Mouse (Mus musculus): ENCODE measurements around the gene Cygb. TPM values are rescaled to one million over a fixed set of nuclear protein-coding genes. Genes with fewer than 3 reads are reported as not detected.
"Not testable (repeated sequence)": the region's sequence is repeated elsewhere in the genome, so short reads cannot be mapped to it uniquely, and the experiment has no call there.

Gene Cygb
- total and polyA plus RNA-seq, 2 experiments from 2014 or later = 21.1 to 38.8 TPM

DNA sequence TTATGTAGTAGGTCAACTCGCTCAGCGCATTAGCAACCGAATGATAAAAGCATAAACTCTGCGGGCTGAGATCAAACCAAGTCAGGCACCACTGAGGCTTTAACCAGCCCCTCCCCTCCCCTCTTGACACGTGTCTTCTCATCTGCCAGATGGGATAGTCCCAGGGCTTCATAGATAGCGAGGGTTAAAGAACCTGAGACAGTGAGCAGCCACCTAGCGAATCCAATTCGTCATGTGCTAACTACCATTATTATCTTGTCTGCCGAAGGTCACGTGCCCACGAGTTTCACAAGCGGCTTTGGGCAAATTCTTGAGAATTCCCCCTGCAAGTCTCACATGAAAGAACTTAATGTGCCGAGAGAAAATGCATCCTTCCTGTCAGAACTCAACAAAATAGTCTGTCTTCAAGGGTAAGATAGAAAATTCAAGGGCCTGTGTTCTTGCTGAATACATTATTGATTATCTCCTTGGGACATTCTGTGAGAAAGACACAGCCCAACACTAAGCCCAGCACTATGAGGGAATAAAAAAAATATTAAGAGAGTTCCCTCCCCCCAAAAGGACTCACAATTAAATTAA lies 15.8 kb upstream of the Cygb start:
- WGBS = 60% methylated on average over 13 of the region's 13 CpGs
- ATAC-seq (ENCODE audit: insufficient read depth, low read depth) = no peak
- Histone ChIP-seq H3K27me3 (ENCODE audit: control insufficient read depth, insufficient read depth, low read length) (no peaks in the 10 kb centered on the region), H3K4me3 (ENCODE audit: low read depth, low read length) (no peak overlapping the region), H3K4me1 (ENCODE audit: control insufficient read depth, insufficient read depth) (peaks cover 23% of the 10 kb centered on the region), H3K9ac (replicated peaks; ENCODE audit: low read depth, low read length) (no peak overlapping the region), H3K9me3 (replicated peaks; ENCODE audit: control insufficient read depth, low read length) (no peaks in the 10 kb centered on the region), H3K4me2 (ENCODE audit: low read depth, low read length) (no peak overlapping the region), H3K36me3 (replicated peaks; ENCODE audit: control insufficient read depth, insufficient read depth, low read length) (peaks cover 22% of the 10 kb centered on the region), H3K27ac (ENCODE audit: low read depth) (no peak overlapping the region)
- TF ChIP-seq CTCF (IDR thresholded peaks at IDR 0.05; ENCODE audit: low read depth) (no peak), EP300 (IDR thresholded peaks at IDR 0.05; ENCODE audit: low read depth) (no peak)
- no peak for DNase-seq (ENCODE audit: low spot score)

DNA sequence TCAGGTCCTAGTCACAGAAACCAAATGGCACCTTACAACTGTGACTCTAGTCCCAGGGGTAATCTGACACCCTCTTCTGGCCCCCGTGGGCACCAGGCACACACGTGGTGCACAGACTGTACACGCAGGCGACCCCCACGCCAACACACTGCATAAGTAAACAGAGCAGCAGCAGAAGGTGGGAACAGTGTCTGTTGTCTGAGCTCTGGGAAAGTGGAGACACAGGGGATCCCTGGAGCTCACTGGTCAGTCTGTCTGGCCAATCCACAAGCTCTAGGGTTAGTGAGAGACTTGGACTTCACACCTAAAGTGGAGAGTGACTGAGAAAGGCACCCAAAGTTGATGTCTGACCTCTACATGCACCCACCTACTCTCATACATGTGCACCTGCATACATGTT lies 15.2 kb upstream of the Cygb start:
- H3K4me3 ChIP-seq (ENCODE audit: low read depth, low read length) = no peak overlapping the region
- H3K4me1 ChIP-seq (ENCODE audit: control insufficient read depth, insufficient read depth) = peaks cover 17% of the 10 kb centered on the region
- no peak overlapping the region for H3K9ac ChIP-seq (replicated peaks; ENCODE audit: low read depth, low read length)
- H3K4me2 ChIP-seq (ENCODE audit: low read depth, low read length) = no peak overlapping the region
- TF ChIP-seq CTCF (IDR thresholded peaks at IDR 0.05; ENCODE audit: low read depth) (no peak), EP300 (IDR thresholded peaks at IDR 0.05; ENCODE audit: low read depth) (no peak)
- no peak for DNase-seq (ENCODE audit: low spot score)
- H3K27ac ChIP-seq (ENCODE audit: low read depth) = no peak overlapping the region
- whole genome bisulfite sequencing = 29% methylated on average over 5 of the region's 5 CpGs
- H3K9me3 ChIP-seq (replicated peaks; ENCODE audit: control insufficient read depth, low read length) = no peaks in the 10 kb centered on the region
- no peaks in the 10 kb centered on the region for H3K27me3 ChIP-seq (ENCODE audit: control insufficient read depth, insufficient read depth, low read length)
- peaks cover 16% of the 10 kb centered on the region for H3K36me3 ChIP-seq (replicated peaks; ENCODE audit: control insufficient read depth, insufficient read depth, low read length)
- ATAC-seq (ENCODE audit: insufficient read depth, low read depth) = no peak

DNA sequence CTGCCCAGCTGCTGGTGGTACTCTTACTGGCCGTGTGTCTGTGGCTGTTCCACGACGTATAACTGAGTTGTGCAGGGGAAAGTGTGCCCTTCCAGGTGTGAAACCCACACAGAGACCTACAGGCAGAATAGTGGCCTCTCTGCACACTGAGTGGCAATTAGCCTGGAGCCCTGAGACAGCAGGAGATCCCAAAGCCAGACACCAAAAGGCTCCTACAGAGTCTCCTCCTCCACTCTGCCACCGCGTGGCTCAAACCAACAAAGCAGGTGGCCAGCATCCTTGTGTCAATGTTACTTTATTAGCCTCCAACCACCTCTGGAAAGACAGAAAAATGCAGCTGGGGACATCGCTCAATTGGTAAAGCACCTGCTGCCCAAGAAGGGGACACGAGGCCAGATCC lies 14.7 kb upstream of the Cygb start:
- no peak overlapping the region; the same call in 1 of the 2 replicates for H3K27ac ChIP-seq (ENCODE audit: low read depth)
- TF ChIP-seq CTCF (IDR thresholded peaks at IDR 0.05; ENCODE audit: low read depth) = peak; percentile 43
- no peak for TF ChIP-seq EP300 (IDR thresholded peaks at IDR 0.05; ENCODE audit: low read depth)

DNA sequence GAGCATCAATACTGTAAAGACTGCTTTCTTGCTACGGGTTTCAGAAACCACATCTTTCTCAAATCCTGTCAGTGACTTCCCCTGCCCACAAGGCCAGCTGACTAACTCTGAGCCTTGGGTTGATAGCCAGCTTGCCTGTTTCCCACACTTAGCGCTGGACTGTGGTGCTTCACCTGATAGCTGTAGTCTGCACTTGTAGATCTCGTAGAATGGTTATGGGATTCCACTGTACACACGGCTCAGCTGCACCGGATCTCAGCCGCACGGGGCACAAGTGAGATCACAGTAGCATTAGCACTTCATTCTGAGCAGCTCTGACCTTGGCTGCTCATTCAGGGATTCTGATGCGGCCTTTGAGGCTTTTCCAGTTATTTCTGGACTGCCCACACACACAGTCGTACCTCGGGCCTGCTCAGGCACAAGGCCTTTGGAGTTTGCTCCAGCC lies 14.3 kb upstream of the Cygb start:
- Histone ChIP-seq H3K4me3 (ENCODE audit: low read depth, low read length) (no peak overlapping the region), H3K4me2 (ENCODE audit: low read depth, low read length) (no peak overlapping the region), H3K36me3 (replicated peaks; ENCODE audit: control insufficient read depth, insufficient read depth, low read length) (peaks cover 7% of the 10 kb centered on the region), H3K9ac (replicated peaks; ENCODE audit: low read depth, low read length) (no peak overlapping the region), H3K27ac (ENCODE audit: low read depth) (peak overlapping the region; percentile 41; the same call in 1 of the 2 replicates), H3K4me1 (ENCODE audit: control insufficient read depth, insufficient read depth) (peaks cover 15% of the 10 kb centered on the region), H3K9me3 (replicated peaks; ENCODE audit: control insufficient read depth, low read length) (no peaks in the 10 kb centered on the region), H3K27me3 (ENCODE audit: control insufficient read depth, insufficient read depth, low read length) (no peaks in the 10 kb centered on the region)
- ATAC-seq (ENCODE audit: insufficient read depth, low read depth) (no peak), DNase-seq (ENCODE audit: low spot score) (no peak)
- TF ChIP-seq CTCF (IDR thresholded peaks at IDR 0.05; ENCODE audit: low read depth) (no peak), EP300 (IDR thresholded peaks at IDR 0.05; ENCODE audit: low read depth) (no peak)
- 47% methylated on average over 10 of the region's 10 CpGs for WGBS

More for the DNA sequence above, 14.7 kb upstream of the Cygb start:
- Histone ChIP-seq H3K27me3 (ENCODE audit: control insufficient read depth, insufficient read depth, low read length) (no peaks in the 10 kb centered on the region), H3K9me3 (replicated peaks; ENCODE audit: control insufficient read depth, low read length) (no peaks in the 10 kb centered on the region), H3K4me1 (ENCODE audit: control insufficient read depth, insufficient read depth) (peaks cover 15% of the 10 kb centered on the region), H3K4me2 (ENCODE audit: low read depth, low read length) (no peak overlapping the region), H3K9ac (replicated peaks; ENCODE audit: low read depth, low read length) (no peak overlapping the region), H3K36me3 (replicated peaks; ENCODE audit: control insufficient read depth, insufficient read depth, low read length) (peaks cover 12% of the 10 kb centered on the region), H3K4me3 (ENCODE audit: low read depth, low read length) (no peak overlapping the region)
- no peak for DNase-seq (ENCODE audit: low spot score)
- ATAC-seq (ENCODE audit: insufficient read depth, low read depth) = no peak
- WGBS = 50% methylated on average over 7 of the region's 7 CpGs

DNA sequence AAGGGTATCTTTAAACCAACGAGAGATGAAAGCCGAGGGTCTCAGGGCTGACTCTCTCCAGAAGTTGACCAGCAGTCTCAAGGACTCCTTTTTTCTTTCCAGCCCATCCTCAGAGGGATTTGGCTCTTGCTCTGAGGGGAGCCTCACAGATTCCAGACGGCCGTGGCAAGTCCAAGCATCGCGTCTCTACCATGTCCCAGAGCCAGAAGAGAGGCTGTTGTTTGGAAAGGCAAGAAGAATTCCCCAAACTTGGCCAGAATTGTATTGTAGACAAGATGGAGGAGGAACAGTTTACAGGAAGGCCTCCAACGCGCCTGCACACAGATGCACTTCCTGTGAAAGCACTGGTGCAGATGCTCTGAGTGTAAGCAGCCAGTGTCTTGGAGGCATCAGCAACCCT lies 13.8 kb upstream of the Cygb start:
- H3K27ac ChIP-seq (ENCODE audit: low read depth) = peak overlapping the region; percentile 41; the same call in 1 of the 2 replicates
- 70% methylated on average over 8 of the region's 8 CpGs for WGBS

DNA sequence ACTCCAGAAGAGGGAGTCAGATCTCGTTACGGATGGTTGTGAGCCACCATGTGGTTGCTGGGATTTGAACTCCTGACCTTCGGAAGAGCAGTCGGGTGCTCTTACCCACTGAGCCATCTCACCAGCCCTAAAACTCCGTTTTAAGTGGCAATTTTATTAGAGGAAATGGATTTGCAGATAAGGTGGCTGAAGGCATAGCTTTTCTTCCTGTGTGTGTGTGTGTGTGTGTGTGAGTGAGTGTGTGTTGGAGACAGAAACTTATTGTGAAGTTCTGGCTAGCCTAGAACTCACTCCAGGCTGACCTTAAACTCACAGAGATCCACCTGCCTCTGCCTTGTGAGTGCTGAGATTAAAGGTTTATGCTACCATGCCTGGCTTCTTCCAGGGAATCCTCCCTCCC lies 12.9 kb upstream of the Cygb start:
- not testable (repeated sequence) for H3K9me3 ChIP-seq (replicated peaks; ENCODE audit: control insufficient read depth, low read length); H3K9ac ChIP-seq (replicated peaks; ENCODE audit: low read depth, low read length); H3K27ac ChIP-seq (ENCODE audit: low read depth); H3K4me2 ChIP-seq (ENCODE audit: low read depth, low read length); ATAC-seq (ENCODE audit: insufficient read depth, low read depth); H3K36me3 ChIP-seq (replicated peaks; ENCODE audit: control insufficient read depth, insufficient read depth, low read length); DNase-seq (ENCODE audit: low spot score); H3K4me3 ChIP-seq (ENCODE audit: low read depth, low read length); H3K27me3 ChIP-seq (ENCODE audit: control insufficient read depth, insufficient read depth, low read length)
- 63% methylated on average over 3 of the region's 5 CpGs for WGBS
- peaks cover 12% of the 10 kb centered on the region for H3K4me1 ChIP-seq (ENCODE audit: control insufficient read depth, insufficient read depth)

More for the DNA sequence above, 13.8 kb upstream of the Cygb start:
- no peaks in the 10 kb centered on the region for H3K9me3 ChIP-seq (replicated peaks; ENCODE audit: control insufficient read depth, low read length)
- H3K4me2 ChIP-seq (ENCODE audit: low read depth, low read length) = no peak overlapping the region
- no peak overlapping the region for H3K4me3 ChIP-seq (ENCODE audit: low read depth, low read length)
- no peak overlapping the region for H3K9ac ChIP-seq (replicated peaks; ENCODE audit: low read depth, low read length)
- H3K27me3 ChIP-seq (ENCODE audit: control insufficient read depth, insufficient read depth, low read length) = no peaks in the 10 kb centered on the region
- TF ChIP-seq CTCF (IDR thresholded peaks at IDR 0.05; ENCODE audit: low read depth) = no peak
- TF ChIP-seq EP300 (IDR thresholded peaks at IDR 0.05; ENCODE audit: low read depth) = no peak
- peaks cover 3% of the 10 kb centered on the region for H3K36me3 ChIP-seq (replicated peaks; ENCODE audit: control insufficient read depth, insufficient read depth, low read length)
- ATAC-seq (ENCODE audit: insufficient read depth, low read depth) = no peak
- no peak for DNase-seq (ENCODE audit: low spot score)
- peaks cover 12% of the 10 kb centered on the region for H3K4me1 ChIP-seq (ENCODE audit: control insufficient read depth, insufficient read depth)

All from heart, postnatal 0 days (tissue).